Mouse (Mus musculus): ENCODE measurements around the gene Lpar1. TPM values are rescaled to one million over a fixed set of nuclear protein-coding genes. Genes with fewer than 3 reads are reported as not detected.

Lpar1 gene
- total and polyA plus RNA-seq, 3 experiments: not detected

DNA sequence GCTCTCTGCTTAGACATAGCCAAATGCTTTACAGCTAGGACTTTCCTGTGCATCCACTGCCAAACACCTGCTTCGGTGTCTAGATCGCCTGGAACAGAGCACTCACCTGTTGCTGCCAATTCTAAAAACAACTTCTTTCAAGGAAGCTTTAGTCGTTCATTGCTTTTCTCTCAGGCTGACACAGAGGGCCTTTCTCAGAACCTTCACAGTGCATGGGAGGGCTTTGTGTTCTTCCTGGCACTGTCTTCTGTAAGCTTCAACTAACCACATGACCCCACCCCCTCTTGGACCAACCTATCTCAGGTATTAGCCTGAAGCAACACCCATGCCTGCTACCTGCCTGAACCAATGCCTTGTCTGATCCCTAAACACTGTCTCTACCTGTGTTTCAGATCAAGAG, 15.0 kb downstream of the Lpar1 start:
- Histone ChIP-seq H3K9ac (ENCODE audit: control insufficient read depth, low read depth, low read length, poor library complexity, severe bottlenecking) (no peak overlapping the region), H3K36me3 (ENCODE audit: control insufficient read depth in 1 of 2, insufficient read depth in 2 of 2, low read length in 2 of 2) (no peaks in the 10 kb centered on the region), H3K27ac (ENCODE audit: control insufficient read depth, low read depth, low read length) (no peak overlapping the region), H3K9me3 (replicated peaks; ENCODE audit: insufficient read depth, low read length) (no peaks in the 10 kb centered on the region), H3K27me3 (ENCODE audit: control insufficient read depth in 1 of 2, insufficient read depth in 2 of 2, low read length in 2 of 2) (no peaks in the 10 kb centered on the region), H3K4me3 (ENCODE audit: control insufficient read depth in 1 of 2, insufficient read depth in 1 of 2, low read depth in 2 of 2, low read length in 2 of 2) (no peak overlapping the region), H3K79me2 (ENCODE audit: control insufficient read depth, insufficient read depth, low read length, poor library complexity) (no peaks in the 10 kb centered on the region), H3K4me1 (ENCODE audit: control insufficient read depth in 1 of 2, insufficient read depth in 2 of 2, low read length in 2 of 2) (no peaks in the 10 kb centered on the region)
- no peak for DNase-seq (ENCODE audit: low read depth, low spot score)
- TF ChIP-seq EP300 (IDR thresholded peaks at IDR 0.05; ENCODE audit: low read depth in 1 of 2, low read length in 2 of 2) (no peak), TCF12 (IDR thresholded peaks at IDR 0.05; ENCODE audit: low read depth, low read length) (no peak), TAL1 (IDR thresholded peaks at IDR 0.05; ENCODE audit: low read length) (no peak)

GRCm38 (mm10) chr4:58535754-58536153, 17.9 kb downstream of the Lpar1 start:
- TF ChIP-seq NELFE (IDR thresholded peaks at IDR 0.05; ENCODE audit: low read depth, low read length) (no peak), MYC (IDR thresholded peaks at IDR 0.05; ENCODE audit: low read depth, low read length) (no peak), POLR2AphosphoS5 (IDR thresholded peaks at IDR 0.05; ENCODE audit: borderline replicate concordance, low read depth, low read length) (no peak), ZNF384 (IDR thresholded peaks at IDR 0.05; ENCODE audit: low read depth, low read length) (no peak), CTCF (IDR thresholded peaks at IDR 0.05 in 2 of 3, conservative IDR thresholded peaks at IDR 0.05 in 1 of 3; ENCODE audit: control insufficient read depth in 1 of 3, insufficient read depth in 1 of 3, low read depth in 2 of 3, low read length in 3 of 3, poor library complexity in 1 of 3, severe bottlenecking in 1 of 3) (no peak), MYB (IDR thresholded peaks at IDR 0.05; ENCODE audit: low read depth, low read length) (no peak), JUND (IDR thresholded peaks at IDR 0.05; ENCODE audit: low read depth, low read length) (no peak), USF1 (IDR thresholded peaks at IDR 0.05; ENCODE audit: low read depth, low read length) (no peak), E2F4 (IDR thresholded peaks at IDR 0.05; ENCODE audit: borderline replicate concordance, low read depth, low read length) (no peak), MAX (IDR thresholded peaks at IDR 0.05; ENCODE audit: low read length) (no peak), ELF1 (IDR thresholded peaks at IDR 0.05; ENCODE audit: low read depth, low read length) (no peak)
- Histone ChIP-seq H3K4me3 (ENCODE audit: control insufficient read depth in 1 of 2, insufficient read depth in 1 of 2, low read depth in 2 of 2, low read length in 2 of 2) (no peak overlapping the region), H3K27me3 (ENCODE audit: control insufficient read depth in 1 of 2, insufficient read depth in 2 of 2, low read length in 2 of 2) (no peaks in the 10 kb centered on the region), H3K79me2 (ENCODE audit: control insufficient read depth, insufficient read depth, low read length, poor library complexity) (no peaks in the 10 kb centered on the region), H3K27ac (ENCODE audit: control insufficient read depth, low read depth, low read length) (no peak overlapping the region), H3K4me1 (ENCODE audit: control insufficient read depth in 1 of 2, insufficient read depth in 2 of 2, low read length in 2 of 2) (no peaks in the 10 kb centered on the region), H3K9ac (ENCODE audit: control insufficient read depth, low read depth, low read length, poor library complexity, severe bottlenecking) (no peak overlapping the region), H3K36me3 (ENCODE audit: control insufficient read depth in 1 of 2, insufficient read depth in 2 of 2, low read length in 2 of 2) (no peaks in the 10 kb centered on the region), H3K9me3 (replicated peaks; ENCODE audit: insufficient read depth, low read length) (no peaks in the 10 kb centered on the region)
- DNase-seq (ENCODE audit: low read depth, low spot score): no peak

- no peak for DNase-seq (ENCODE audit: low read depth, low spot score)
- no peak overlapping the region for H3K9ac ChIP-seq (ENCODE audit: control insufficient read depth, low read depth, low read length, poor library complexity, severe bottlenecking)
- TF ChIP-seq MAX (IDR thresholded peaks at IDR 0.05; ENCODE audit: low read length): no peak
- no peak for TF ChIP-seq CTCF (IDR thresholded peaks at IDR 0.05 in 2 of 3, conservative IDR thresholded peaks at IDR 0.05 in 1 of 3; ENCODE audit: control insufficient read depth in 1 of 3, insufficient read depth in 1 of 3, low read depth in 2 of 3, low read length in 3 of 3, poor library complexity in 1 of 3, severe bottlenecking in 1 of 3)
- TF ChIP-seq ZMIZ1 (IDR thresholded peaks at IDR 0.05; ENCODE audit: low read depth, low read length): no peak
- no peak for TF ChIP-seq BHLHE40 (IDR thresholded peaks at IDR 0.05; ENCODE audit: borderline replicate concordance, low read depth, low read length)
- TF ChIP-seq CHD1 (IDR thresholded peaks at IDR 0.05; ENCODE audit: low read depth, low read length): no peak
- no peak for TF ChIP-seq MYB (IDR thresholded peaks at IDR 0.05; ENCODE audit: low read depth, low read length)
- TF ChIP-seq MEF2A (IDR thresholded peaks at IDR 0.05; ENCODE audit: extremely low read depth, insufficient replicate concordance, low read depth, low read length, poor library complexity, severe bottlenecking): no peak
- no peak for TF ChIP-seq NRF1 (IDR thresholded peaks at IDR 0.05; ENCODE audit: insufficient read depth, low read depth, low read length, poor library complexity, severe bottlenecking)
These were observed 18.9 kb downstream of the Lpar1 start for GRCm38 (mm10) chr4:58534726-58535350.

More at GRCm38 (mm10) chr4:58534726-58535350, 18.9 kb downstream of the Lpar1 start:
- no peaks in the 10 kb centered on the region for H3K9me3 ChIP-seq (replicated peaks; ENCODE audit: insufficient read depth, low read length)
- H3K27ac ChIP-seq (ENCODE audit: control insufficient read depth, low read depth, low read length): no peak overlapping the region
- H3K4me1 ChIP-seq (ENCODE audit: control insufficient read depth in 1 of 2, insufficient read depth in 2 of 2, low read length in 2 of 2): no peaks in the 10 kb centered on the region
- H3K27me3 ChIP-seq (ENCODE audit: control insufficient read depth in 1 of 2, insufficient read depth in 2 of 2, low read length in 2 of 2): no peaks in the 10 kb centered on the region
- H3K36me3 ChIP-seq (ENCODE audit: control insufficient read depth in 1 of 2, insufficient read depth in 2 of 2, low read length in 2 of 2): no peaks in the 10 kb centered on the region
- H3K4me3 ChIP-seq (ENCODE audit: control insufficient read depth in 1 of 2, insufficient read depth in 1 of 2, low read depth in 2 of 2, low read length in 2 of 2): no peak overlapping the region
- H3K79me2 ChIP-seq (ENCODE audit: control insufficient read depth, insufficient read depth, low read length, poor library complexity): no peaks in the 10 kb centered on the region
